Mouse (Mus musculus) MEL (cell line): ENCODE measurements around the gene Ppp1r37. TPM values are rescaled to one million over a fixed set of nuclear protein-coding genes. Genes with fewer than 3 reads are reported as not detected.

Experiments used
- DNase-seq: peaks from one replicate; pipeline ENCODE4 v3.0.0; 2011; ENCODE audit warnings: low read depth, low spot score
- H3K27ac ChIP-seq: 2 replicates; pipeline ENCODE4 v1.5.1; 2012; ENCODE audit warnings: low read depth, mild to moderate bottlenecking, control low read depth, low read length, moderate library complexity; ENCODE audit not compliant: control insufficient read depth
- H3K27me3 ChIP-seq, 2 experiments: fragments of 150-350 bp in 1 of 2; sonication (generic) in 1 of 2; 2 replicates each; pipeline ENCODE4 v1.6.1; 2012; ENCODE audit warnings: low read length in 2 of 2, mild to moderate bottlenecking in 2 of 2, improper control_type of control experiment in 1 of 2, moderate library complexity in 1 of 2; ENCODE audit not compliant: insufficient read depth in 2 of 2, control insufficient read depth in 1 of 2
- H3K36me3 ChIP-seq, 2 experiments: 2 replicates each; pipeline ENCODE4 v1.6.1; 2012 to 2014; ENCODE audit warnings: low read length in 2 of 2, improper control_type of control experiment in 1 of 2, inconsistent platforms in 1 of 2, mild to moderate bottlenecking in 1 of 2; ENCODE audit not compliant: insufficient read depth in 2 of 2, control insufficient read depth in 1 of 2
- H3K4me1 ChIP-seq, 2 experiments: fragments of 150-350 bp in 1 of 2; sonication (generic) in 1 of 2; 2 replicates each; pipeline ENCODE4 v1.6.1; 2012; ENCODE audit warnings: low read length in 2 of 2, improper control_type of control experiment in 1 of 2, mild to moderate bottlenecking in 1 of 2; ENCODE audit not compliant: insufficient read depth in 2 of 2, control insufficient read depth in 1 of 2
- H3K4me3 ChIP-seq, 2 experiments: fragments of 150-350 bp in 1 of 2; sonication (generic) in 1 of 2; 2 replicates each; pipeline ENCODE4 v1.5.1; 2012; ENCODE audit warnings: low read depth in 2 of 2, low read length in 2 of 2, mild to moderate bottlenecking in 2 of 2, moderate library complexity in 2 of 2, control low read depth in 1 of 2, improper control_type of control experiment in 1 of 2; ENCODE audit not compliant: control insufficient read depth in 1 of 2, insufficient read depth in 1 of 2
- H3K79me2 ChIP-seq: 2 replicates; pipeline ENCODE4 v1.6.1; 2012; ENCODE audit warnings: mild to moderate bottlenecking, low read length, moderate library complexity; ENCODE audit not compliant: control insufficient read depth, poor library complexity, insufficient read depth
- H3K9ac ChIP-seq: 2 replicates; pipeline ENCODE4 v1.6.1; 2012; ENCODE audit warnings: low read depth, mild to moderate bottlenecking, control low read depth, low read length, moderate library complexity; ENCODE audit not compliant: control insufficient read depth, poor library complexity, severe bottlenecking
- H3K9me3 ChIP-seq: fragments of 150-350 bp; sonication (generic); replicated peaks from 2 replicates; pipeline ENCODE4 v1.6.1; 2012; ENCODE audit warnings: mild to moderate bottlenecking, low read length, improper control_type of control experiment, moderate library complexity; ENCODE audit not compliant: insufficient read depth
- BHLHE40 ChIP-seq: IDR thresholded peaks from 2 replicates; pipeline ENCODE4 v1.6.1; 2012; ENCODE audit warnings: low read depth, mild to moderate bottlenecking, inconsistent platforms, low read length, improper control_type of control experiment, borderline replicate concordance
- CHD1 ChIP-seq: IDR thresholded peaks from 2 replicates; pipeline ENCODE4 v1.6.1; 2012; ENCODE audit warnings: low read depth, mild to moderate bottlenecking, inconsistent platforms, low read length, improper control_type of control experiment
- E2F4 ChIP-seq: IDR thresholded peaks from 2 replicates; pipeline ENCODE4 v1.6.1; 2011; ENCODE audit warnings: low read depth, low read length, improper control_type of control experiment, borderline replicate concordance
- ELF1 ChIP-seq: IDR thresholded peaks from 2 replicates; pipeline ENCODE4 v1.6.1; 2014; ENCODE audit warnings: low read depth, mild to moderate bottlenecking, inconsistent platforms, low read length, improper control_type of control experiment, moderate library complexity
- ETS1 ChIP-seq: IDR thresholded peaks from 2 replicates; pipeline ENCODE4 v1.6.1; 2012; ENCODE audit warnings: low read depth, mild to moderate bottlenecking, inconsistent platforms, low read length, improper control_type of control experiment, moderate library complexity
- GABPA ChIP-seq: IDR thresholded peaks from 2 replicates; pipeline ENCODE4 v1.6.1; 2012; ENCODE audit warnings: low read depth, mild to moderate bottlenecking, inconsistent platforms, low read length, improper control_type of control experiment, moderate library complexity
- GATA1 ChIP-seq: IDR thresholded peaks from 2 replicates; pipeline ENCODE4 v1.6.1; 2011; ENCODE audit warnings: low read depth, low read length, improper control_type of control experiment
- MEF2A ChIP-seq: IDR thresholded peaks from 2 replicates; pipeline ENCODE4 v1.6.1; 2014; ENCODE audit warnings: low read depth, mild to moderate bottlenecking, inconsistent platforms, low read length, improper control_type of control experiment; ENCODE audit not compliant: poor library complexity, insufficient replicate concordance, severe bottlenecking; ENCODE audit errors: extremely low read depth
- POLR2A ChIP-seq, 2 experiments: IDR thresholded peaks; 2 replicates each; pipeline ENCODE4 v1.6.1; 2011 to 2012; ENCODE audit warnings: low read length in 2 of 2, mild to moderate bottlenecking in 2 of 2, control low read depth in 1 of 2, improper control_type of control experiment in 1 of 2, low read depth in 1 of 2, moderate library complexity in 1 of 2; ENCODE audit not compliant: control insufficient read depth in 1 of 2, insufficient read depth in 1 of 2, poor library complexity in 1 of 2
- POLR2AphosphoS2 ChIP-seq: IDR thresholded peaks from 2 replicates; pipeline ENCODE4 v1.6.1; 2011; ENCODE audit warnings: low read length, improper control_type of control experiment
- RCOR1 ChIP-seq: IDR thresholded peaks from 2 replicates; pipeline ENCODE4 v1.6.1; 2012; ENCODE audit warnings: low read depth, mild to moderate bottlenecking, inconsistent platforms, low read length, improper control_type of control experiment
- SIN3A ChIP-seq: IDR thresholded peaks from 2 replicates; pipeline ENCODE4 v1.6.1; 2012; ENCODE audit warnings: low read length, improper control_type of control experiment, inconsistent platforms
- TAL1 ChIP-seq: IDR thresholded peaks from 2 replicates; pipeline ENCODE4 v1.6.1; 2012; ENCODE audit warnings: mild to moderate bottlenecking, inconsistent platforms, low read length, moderate library complexity, mixed read lengths
- TBP ChIP-seq: IDR thresholded peaks from 2 replicates; pipeline ENCODE4 v1.8.0; 2011; ENCODE audit warnings: low read depth, low read length, improper control_type of control experiment
- USF1 ChIP-seq: IDR thresholded peaks from 2 replicates; pipeline ENCODE4 v1.6.1; 2014; ENCODE audit warnings: low read depth, mild to moderate bottlenecking, inconsistent platforms, low read length, improper control_type of control experiment, moderate library complexity
- USF2 ChIP-seq, 2 experiments: IDR thresholded peaks; 2 replicates each; pipeline ENCODE4 v1.6.1; 2011 to 2012; ENCODE audit warnings: improper control_type of control experiment in 2 of 2, low read length in 2 of 2, borderline replicate concordance in 1 of 2, inconsistent platforms in 1 of 2, low read depth in 1 of 2, mild to moderate bottlenecking in 1 of 2; ENCODE audit not compliant: insufficient read depth in 1 of 2
- ZC3H11A ChIP-seq: IDR thresholded peaks from 2 replicates; pipeline ENCODE4 v1.6.1; 2012; ENCODE audit warnings: low read depth, mild to moderate bottlenecking, inconsistent platforms, low read length, improper control_type of control experiment
- ZNF384 ChIP-seq: IDR thresholded peaks from 2 replicates; pipeline ENCODE4 v1.6.1; 2012; ENCODE audit warnings: low read depth, mild to moderate bottlenecking, inconsistent platforms, low read length, improper control_type of control experiment
- polyA plus RNA-seq, 2 experiments: library from polyadenylated mRNA; stranded (reverse) in 1 of 2; unstranded in 1 of 2; fragments of >175 nt in 1 of 2; fragments of >200 nt in 1 of 2; gene quantifications; 2 replicates each; pipeline versions ENCODE4 v1.2.1 to v1.2.4; 2012; ENCODE audit warnings: low replicate concordance in 2 of 2, low read depth in 1 of 2; ENCODE audit not compliant: insufficient read length in 2 of 2, insufficient read depth in 1 of 2, missing spikeins in 1 of 2
- total RNA-seq: library from RNA; depleted of rRNA; stranded (reverse); fragments of 300-350 nt; gene quantifications from 2 replicates; pipeline ENCODE4 v1.2.3, GENCODE M21; 2012

The Ppp1r37 gene
- total and polyA plus RNA-seq, 3 experiments: 13.6 to 29.0 TPM; not detected in 1

- Histone ChIP-seq H3K9me3 (no peaks in the 10 kb centered on the region), H3K79me2 (peaks cover 5% of the 10 kb centered on the region; the same call in 1 of the 2 replicates), H3K9ac (peak overlapping the region; percentile 75), H3K27ac (0 out of 2 replicates have a peak overlapping the region, but pooled peaks have one; percentile 15), H3K27me3 (no peaks in the 10 kb centered on the region), H3K4me3 (peak overlapping the region; percentile 66), H3K36me3 (peaks cover 0 to 9% of the 10 kb centered on the region in 2 experiments; a peak in 2 of 4 replicates), H3K4me1 (peaks cover 2 to 9% of the 10 kb centered on the region in 2 experiments; a peak in 3 of 4 replicates)
- no peak for TF ChIP-seq ZC3H11A
- no peak for TF ChIP-seq ZNF384
- no peak for TF ChIP-seq ELF1
- no peak for TF ChIP-seq TAL1
- TF ChIP-seq SIN3A: no peak
- TF ChIP-seq POLR2AphosphoS2: no peak
- TF ChIP-seq E2F4: no peak
- TF ChIP-seq BHLHE40: no peak
- TF ChIP-seq USF1: no peak
- TF ChIP-seq USF2 (IDR thresholded peaks at IDR 0.05; ENCODE audit: borderline replicate concordance in 1 of 2, insufficient read depth in 1 of 2, low read depth in 1 of 2, low read length in 2 of 2): no peak
- TF ChIP-seq CHD1: no peak
- TF ChIP-seq GABPA: no peak
- TF ChIP-seq RCOR1: no peak
- no peak for TF ChIP-seq MEF2A
- no peak for DNase-seq
Measured at GRCm38 (mm10) chr7:19578436-19578835, 15.6 kb upstream of the Ppp1r37 start.

- Histone ChIP-seq H3K27me3 (no peaks in the 10 kb centered on the region), H3K9me3 (no peaks in the 10 kb centered on the region), H3K36me3 (peaks cover 0 to 9% of the 10 kb centered on the region in 2 experiments; a peak in 2 of 4 replicates), H3K27ac (peak overlapping the region; percentile 26), H3K4me3 (peak overlapping the region; percentile 66), H3K4me1 (peaks cover 2 to 9% of the 10 kb centered on the region in 2 experiments; a peak in 3 of 4 replicates), H3K9ac (peak overlapping the region; percentile 75), H3K79me2 (peaks cover 8% of the 10 kb centered on the region; the same call in 1 of the 2 replicates)
- TF ChIP-seq ETS1 (no peak), POLR2A (IDR thresholded peaks at IDR 0.05; ENCODE audit: control insufficient read depth in 1 of 2, insufficient read depth in 1 of 2, low read depth in 1 of 2, low read length in 2 of 2, poor library complexity in 1 of 2) (peak; percentile 2 to 64; a peak in 1 of 4 replicates), TBP (peak; percentile 50; the same call in 1 of the 2 replicates), SIN3A (0 out of 2 replicates have a peak, but pooled peaks have one; percentile 10), GATA1 (no peak)
- TF ChIP-seq, all 39 proteins: peak for 3
- DNase-seq: peak; percentile 83
Measured at GRCm38 (mm10) chr7:19577877-19578414, 15.1 kb upstream of the Ppp1r37 start.
